Mouse (Mus musculus) limb, embryonic 10.5 days (tissue): ENCODE data around the gene Hyal1. TPM values are rescaled to one million over a fixed set of nuclear protein-coding genes. Genes with fewer than 3 reads are reported as not detected.

ENCODE experiments used
- DNase-seq: peaks from one replicate; pipeline ENCODE4 v3.0.0-alpha.2; 2017; ENCODE audit warnings: low spot score
- H3K27ac ChIP-seq: fragments of 300-500 bp; sonication (generic); 2 replicates; pipeline ENCODE4 v1.5.1; 2016; ENCODE audit warnings: mild to moderate bottlenecking
- H3K27me3 ChIP-seq: fragments of 300-500 bp; sonication (generic); 2 replicates; pipeline ENCODE4 v1.6.1; 2016; ENCODE audit warnings: low read depth, mild to moderate bottlenecking; ENCODE audit not compliant: poor library complexity, severe bottlenecking
- H3K36me3 ChIP-seq: fragments of 300-500 bp; sonication (generic); 2 replicates; pipeline ENCODE4 v1.6.1; 2016; ENCODE audit warnings: mild to moderate bottlenecking, moderate library complexity
- H3K4me1 ChIP-seq: fragments of 300-500 bp; sonication (generic); 2 replicates; pipeline ENCODE4 v1.6.1; 2016
- H3K4me3 ChIP-seq: fragments of 300-500 bp; sonication (generic); 2 replicates; pipeline ENCODE4 v1.5.1; 2016; ENCODE audit warnings: mild to moderate bottlenecking, moderate library complexity
- H3K9me3 ChIP-seq: fragments of 300-500 bp; sonication (generic); replicated peaks from 2 replicates; pipeline ENCODE4 v1.6.1; 2016; ENCODE audit warnings: mild to moderate bottlenecking
- WGBS: fragments of 180-500 bp; shearing (Covaris S2); methylation state at CpG from one replicate; pipeline ENCODE4 v1.1.7; 2016; 5-methylcytosine and 5-hydroxymethylcytosine counted together
- polyA plus RNA-seq: library from polyadenylated mRNA; unstranded; fragments of >200 nt; fragmentation: Nextera tagmentation; extraction: Ambion mirVana; gene quantifications from 2 replicates; pipeline ENCODE4 v1.2.1, GENCODE M21; 2016

The Hyal1 gene
- polyA plus RNA-seq, 1 experiment from 2014 or later: 10.2 TPM

GRCm38 (mm10) chr9:107624951-107625350 is 48.2 kb downstream of the Hyal1 start:
- 87% methylated on average over 3 of the region's 3 CpGs for WGBS
- Histone ChIP-seq H3K4me3 (no peak overlapping the region), H3K9me3 (no peaks in the 10 kb centered on the region), H3K27ac (peak overlapping the region; percentile 12; the same call in 1 of the 2 replicates), H3K4me1 (peaks cover 48% of the 10 kb centered on the region), H3K36me3 (peaks cover 80% of the 10 kb centered on the region), H3K27me3 (no peaks in the 10 kb centered on the region)
- no peak for DNase-seq

- no peak for DNase-seq
- Histone ChIP-seq H3K36me3 (peaks cover 79% of the 10 kb centered on the region), H3K4me3 (no peak overlapping the region), H3K9me3 (no peaks in the 10 kb centered on the region), H3K27ac (peak overlapping the region; percentile 94), H3K4me1 (peaks cover 54% of the 10 kb centered on the region), H3K27me3 (no peaks in the 10 kb centered on the region)
- WGBS: 89% methylated on average over 12 of the region's 12 CpGs
Measured at GRCm38 (mm10) chr9:107625351-107626128, 48.8 kb downstream of the Hyal1 start.

GRCm38 (mm10) chr9:107626158-107626843 is 49.6 kb downstream of the Hyal1 start:
- Histone ChIP-seq H3K27me3 (no peaks in the 10 kb centered on the region), H3K4me1 (peaks cover 61% of the 10 kb centered on the region), H3K36me3 (peaks cover 79% of the 10 kb centered on the region), H3K27ac (peak overlapping the region; percentile 94), H3K9me3 (no peaks in the 10 kb centered on the region), H3K4me3 (peak overlapping the region; percentile 95)
- 58% methylated on average over 15 of the region's 15 CpGs for WGBS
- no peak for DNase-seq

- H3K9me3 ChIP-seq: no peaks in the 10 kb centered on the region
- peaks cover 67% of the 10 kb centered on the region for H3K4me1 ChIP-seq
- H3K27ac ChIP-seq: peak overlapping the region; percentile 94
- H3K4me3 ChIP-seq: peak overlapping the region; percentile 95
- DNase-seq: peak; percentile 97
- WGBS: 7% methylated on average over 2 of the region's 2 CpGs
- H3K36me3 ChIP-seq: peaks cover 83% of the 10 kb centered on the region
- H3K27me3 ChIP-seq: no peaks in the 10 kb centered on the region
Measured at GRCm38 (mm10) chr9:107626844-107627277, 50.1 kb downstream of the Hyal1 start.

DNA sequence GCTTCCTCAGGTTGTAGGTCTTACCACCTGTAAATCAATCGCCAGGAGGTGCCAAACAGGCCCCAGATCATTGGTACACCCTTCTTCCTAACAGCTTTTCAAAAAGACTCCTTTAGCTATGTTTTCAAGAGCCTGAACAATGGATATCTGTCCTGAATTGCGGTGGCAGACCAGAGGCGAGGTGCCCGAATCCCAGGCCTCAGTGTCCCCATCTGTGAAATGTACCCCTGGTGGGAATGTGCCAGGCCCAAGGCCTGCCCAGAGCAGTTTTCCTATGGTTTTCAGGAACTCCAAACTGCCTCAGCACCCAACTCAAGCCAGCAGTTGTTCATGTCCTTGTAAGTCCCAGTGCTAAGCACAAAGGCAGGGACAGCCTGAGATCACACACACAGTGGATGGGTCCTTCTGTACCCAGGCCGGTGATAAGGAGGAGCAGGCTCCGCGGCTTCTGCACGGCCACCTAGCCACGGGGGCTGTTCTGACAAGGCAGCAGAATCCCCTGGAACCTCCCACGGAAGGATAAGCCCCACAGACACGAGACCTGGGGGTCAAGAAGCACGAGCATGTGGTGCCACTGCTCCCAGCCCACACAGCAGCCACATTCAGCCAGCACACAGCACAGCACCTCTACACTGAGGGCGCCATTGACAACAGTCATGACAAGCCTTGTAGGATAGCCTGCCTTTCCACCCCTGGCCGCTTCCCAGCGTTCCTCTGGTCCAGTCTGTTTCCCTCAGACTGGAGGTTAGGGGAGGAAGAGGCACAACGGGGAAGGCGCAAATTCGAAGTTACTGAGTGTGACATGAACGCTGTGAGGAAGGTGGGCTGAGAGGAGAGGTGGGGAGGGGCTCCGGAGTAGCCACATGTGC is 50.9 kb downstream of the Hyal1 start:
- Histone ChIP-seq H3K36me3 (peaks cover 83% of the 10 kb centered on the region), H3K9me3 (no peaks in the 10 kb centered on the region), H3K4me1 (peaks cover 75% of the 10 kb centered on the region), H3K27ac (peak overlapping the region; percentile 94), H3K27me3 (no peaks in the 10 kb centered on the region), H3K4me3 (peak overlapping the region; percentile 95)
- 45% methylated on average over 20 of the region's 20 CpGs for WGBS
- DNase-seq: no peak

DNA sequence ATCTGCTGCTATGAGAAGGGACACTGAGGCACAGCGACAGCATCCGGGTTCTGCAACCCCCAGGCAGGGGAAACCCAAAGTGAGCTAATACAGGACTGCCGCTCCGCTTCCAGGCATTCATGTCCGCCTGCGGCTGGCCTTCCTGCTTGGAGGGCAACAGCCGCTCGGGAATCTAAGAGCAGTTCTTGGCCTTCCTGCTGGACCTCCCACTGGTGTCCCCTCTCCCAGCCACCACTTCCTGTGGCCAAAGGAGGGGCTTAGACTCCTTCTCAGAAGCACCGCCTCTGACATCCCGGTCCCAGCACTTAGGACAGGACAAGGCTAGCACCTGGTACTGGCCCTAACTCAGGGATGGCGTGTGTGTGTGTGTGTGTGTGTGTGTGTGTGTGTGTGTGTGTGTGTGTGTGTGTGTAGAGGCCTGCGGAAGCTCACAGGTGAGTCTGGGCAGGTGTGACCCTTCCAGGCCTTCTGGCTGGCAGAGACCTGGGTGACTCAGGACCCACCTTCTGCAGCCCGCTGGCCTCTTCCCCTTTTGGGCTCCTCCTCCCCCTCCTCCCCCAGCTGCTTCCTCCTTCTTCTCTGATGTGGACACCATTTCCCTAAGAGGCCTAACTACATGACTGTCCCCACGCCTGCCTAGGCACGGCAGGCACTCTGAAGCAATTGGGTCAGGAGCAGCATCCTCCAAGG is 52.1 kb downstream of the Hyal1 start:
- Histone ChIP-seq H3K4me3 (peak overlapping the region; percentile 95), H3K4me1 (peaks cover 87% of the 10 kb centered on the region), H3K9me3 (no peaks in the 10 kb centered on the region), H3K27ac (peak overlapping the region; percentile 94), H3K27me3 (no peaks in the 10 kb centered on the region), H3K36me3 (peaks cover 74% of the 10 kb centered on the region)
- DNase-seq: no peak
- WGBS: 47% methylated on average over 13 of the region's 15 CpGs

- Histone ChIP-seq H3K36me3 (peaks cover 69% of the 10 kb centered on the region), H3K27ac (peak overlapping the region; percentile 94), H3K9me3 (no peaks in the 10 kb centered on the region), H3K4me3 (peak overlapping the region; percentile 95), H3K4me1 (peaks cover 92% of the 10 kb centered on the region), H3K27me3 (no peaks in the 10 kb centered on the region)
- DNase-seq: no peak
- WGBS: 35% methylated on average over 4 of the region's 4 CpGs
Measured at GRCm38 (mm10) chr9:107629411-107629730, 52.6 kb downstream of the Hyal1 start.

DNA sequence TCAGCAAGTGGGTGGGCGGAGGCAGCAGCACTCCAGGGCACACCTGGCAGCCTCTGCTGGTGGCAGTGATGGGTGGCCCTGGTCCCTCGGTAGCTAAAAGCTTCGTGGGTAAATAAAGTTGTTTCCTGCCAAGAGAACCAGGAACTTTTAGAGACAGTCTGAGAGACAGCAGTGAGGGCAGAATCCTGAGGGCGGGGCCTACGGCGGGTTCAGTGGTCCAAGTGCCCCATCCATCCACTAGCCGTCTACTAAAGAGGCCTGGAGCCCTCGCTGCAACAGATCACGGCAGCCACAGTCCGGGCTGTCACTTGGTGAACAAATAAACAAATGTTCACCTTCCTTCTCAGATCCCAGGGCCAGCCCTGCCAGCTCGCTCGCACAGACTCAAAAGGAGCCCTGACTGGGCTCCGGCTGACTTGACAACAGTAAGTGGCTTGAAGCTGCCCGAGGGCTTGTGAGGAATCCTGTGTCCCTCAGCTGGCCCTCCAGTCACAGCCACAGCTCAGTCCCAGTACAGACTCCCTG is 53.2 kb downstream of the Hyal1 start:
- Histone ChIP-seq H3K9me3 (no peaks in the 10 kb centered on the region), H3K36me3 (peaks cover 63% of the 10 kb centered on the region), H3K27me3 (no peaks in the 10 kb centered on the region), H3K4me1 (peaks cover 93% of the 10 kb centered on the region), H3K4me3 (peak overlapping the region; percentile 95), H3K27ac (peak overlapping the region; percentile 95)
- 10% methylated on average over 14 of the region's 14 CpGs for WGBS
- peak; percentile 61 for DNase-seq

DNA sequence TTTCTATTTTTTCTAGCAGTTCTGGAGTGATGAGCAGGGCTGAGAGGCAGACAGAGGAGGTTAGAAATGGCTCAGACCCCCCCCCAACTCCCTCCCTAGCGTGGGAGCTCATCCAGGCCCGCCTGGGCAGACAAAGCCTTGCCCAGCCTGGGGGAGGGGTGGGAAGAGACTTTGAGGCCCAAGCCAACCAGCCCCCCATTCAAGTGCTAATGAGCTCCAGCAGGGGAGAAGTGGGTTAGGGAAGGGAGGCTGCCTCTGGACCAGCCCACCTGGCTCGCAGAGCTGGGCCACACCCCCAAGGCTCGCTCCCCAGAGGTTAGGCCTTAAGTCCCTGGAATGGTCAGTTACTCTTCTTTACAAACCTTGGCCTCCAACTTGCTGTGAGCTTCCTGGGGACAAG is 53.8 kb downstream of the Hyal1 start:
- 2% methylated on average over 4 of the region's 4 CpGs for WGBS
- Histone ChIP-seq H3K9me3 (no peaks in the 10 kb centered on the region), H3K27ac (peak overlapping the region; percentile 95), H3K27me3 (no peaks in the 10 kb centered on the region), H3K36me3 (peaks cover 57% of the 10 kb centered on the region), H3K4me3 (peak overlapping the region; percentile 95), H3K4me1 (peaks cover 95% of the 10 kb centered on the region)
- peak; percentile 68 for DNase-seq

Other genes with a start within 250 kb of the Hyal1 start
- gene Hemk1, start 238.6 kb upstream of the Hyal1 start, polyA plus RNA-seq: 10.3 and 12.2 TPM in 2 replicates
- gene 6430571L13Rik, start 236.3 kb upstream of the Hyal1 start, polyA plus RNA-seq: 0.72 and 0.74 TPM in 2 replicates
- 0.20 and 0.34 TPM in 2 replicates for gene Cacna2d2, start 177.3 kb upstream of the Hyal1 start, polyA plus RNA-seq
- 41.3 and 43.5 TPM in 2 replicates for gene Tmem115, start 43.0 kb upstream of the Hyal1 start, polyA plus RNA-seq
- gene Cyb561d2, start 34.7 kb upstream of the Hyal1 start, polyA plus RNA-seq: 13.2 and 15.8 TPM in 2 replicates
- 34.0 and 37.3 TPM in 2 replicates for gene Nprl2, start 34.7 kb upstream of the Hyal1 start, polyA plus RNA-seq
- gene Zmynd10, start 29.6 kb upstream of the Hyal1 start, polyA plus RNA-seq: 0.25 and 0.33 TPM in 2 replicates
- 55.3 and 57.4 TPM in 2 replicates for gene Rassf1, start 25.4 kb upstream of the Hyal1 start, polyA plus RNA-seq
- gene Tusc2, start 13.7 kb upstream of the Hyal1 start, polyA plus RNA-seq: 60.4 and 62.5 TPM in 2 replicates
- 160 and 168 TPM in 2 replicates for gene Hyal2, start 9.0 kb upstream of the Hyal1 start, polyA plus RNA-seq
- 20.1 and 22.5 TPM in 2 replicates for gene Naa80, start 2.0 kb downstream of the Hyal1 start, polyA plus RNA-seq
- gene Hyal3, start 3.9 kb downstream of the Hyal1 start, polyA plus RNA-seq: 0.56 and 0.82 TPM in 2 replicates
- gene Ifrd2, start 10.7 kb downstream of the Hyal1 start, polyA plus RNA-seq: 55.0 and 69.4 TPM in 2 replicates
- 2.2 and 3.6 TPM in 2 replicates for gene Sema3b, start 32.3 kb downstream of the Hyal1 start, polyA plus RNA-seq
- gene Gnai2, start 58.4 kb downstream of the Hyal1 start, polyA plus RNA-seq: 355 and 403 TPM in 2 replicates
- 3.9 and 4.3 TPM in 2 replicates for gene Slc38a3, start 92.6 kb downstream of the Hyal1 start, polyA plus RNA-seq
- 2.6 and 3.3 TPM in 2 replicates for gene Gnat1, start 102.8 kb downstream of the Hyal1 start, polyA plus RNA-seq
- 31.7 and 33.6 TPM in 2 replicates for gene Sema3f, start 133.5 kb downstream of the Hyal1 start, polyA plus RNA-seq
- gene Rbm5, start 194.1 kb downstream of the Hyal1 start, polyA plus RNA-seq: 164 and 214 TPM in 2 replicates